Mouse (Mus musculus) embryonic fibroblast, embryonic 13.5 days (primary cell): ENCODE data around the gene Gm45837.

Experiments
- CTCF ChIP-seq: IDR thresholded peaks from 2 replicates; pipeline ENCODE4 v1.5.1; 2011; ENCODE audit warnings: mild to moderate bottlenecking, control low read depth, low read length, moderate library complexity, borderline replicate concordance; ENCODE audit not compliant: insufficient read depth
- POLR2A ChIP-seq: IDR thresholded peaks from 2 replicates; pipeline ENCODE4 v1.6.1; 2011; ENCODE audit warnings: low read depth, mild to moderate bottlenecking, control low read depth, low read length, moderate library complexity

- no peak for TF ChIP-seq CTCF
- no peak for TF ChIP-seq POLR2A
Observed at GRCm38 (mm10) chr7:101453725-101454124, 43.0 kb downstream of the Gm45837 start.
